Mouse (Mus musculus): ENCODE data around the gene Ankrd22. TPM values are rescaled to one million over a fixed set of nuclear protein-coding genes. Genes with fewer than 3 reads are reported as not detected.
"Not testable (repeated sequence)": the region's sequence is repeated elsewhere in the genome, so short reads cannot be mapped to it uniquely, and the experiment has no call there.

Ankrd22 gene
- total RNA-seq (2021) = not detected
- long read RNA-seq, experiment 1 = 0 reads
- long read RNA-seq, experiment 2 = 0 reads

DNA sequence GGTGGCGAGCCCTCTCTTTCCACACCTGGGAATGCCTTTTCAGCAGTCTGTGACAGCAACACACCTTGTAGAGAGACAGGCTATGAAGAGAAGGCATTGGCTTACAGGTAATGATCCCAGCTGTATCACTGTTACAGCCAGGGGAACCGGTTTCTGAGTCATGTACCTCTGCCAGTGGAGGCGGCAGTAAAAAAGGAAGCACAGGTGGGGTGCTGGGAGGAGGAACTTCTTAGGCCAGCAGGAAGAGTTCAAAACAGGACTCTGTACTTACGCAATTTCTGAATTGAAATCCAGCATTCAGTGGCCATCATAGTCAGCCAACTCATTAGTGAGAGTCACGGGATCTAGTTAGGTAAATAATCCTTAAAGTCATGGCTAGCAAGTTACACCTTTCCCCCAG lies at the start of gene Ankrd22:
TSS of gene Ankrd22 (minus strand) at position 163 of the 400 bp plus-strand sequence.
- DNase-seq (ENCODE audit: low spot score) = no peak

DNA sequence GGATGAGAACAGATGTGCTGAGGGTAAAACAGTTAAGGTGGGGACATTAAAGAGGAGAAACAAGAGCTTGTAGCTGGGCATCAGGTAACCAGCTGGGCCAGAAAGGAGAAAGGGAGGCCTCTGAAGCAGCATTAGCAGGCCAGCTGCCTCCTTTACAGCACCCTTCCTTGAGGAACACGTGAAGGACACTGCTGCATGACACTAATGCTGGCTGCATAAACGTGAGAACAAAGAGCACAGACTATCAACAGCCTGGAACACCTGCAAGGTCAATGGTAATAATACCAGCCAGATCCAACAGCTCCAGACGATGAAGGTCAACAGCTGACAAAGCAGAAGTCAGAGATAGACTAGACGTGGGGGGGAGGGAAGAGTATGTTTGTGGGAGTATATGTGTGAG lies 48.3 kb upstream of the Ankrd22 start:
- no peak for DNase-seq (ENCODE audit: low spot score)

DNA sequence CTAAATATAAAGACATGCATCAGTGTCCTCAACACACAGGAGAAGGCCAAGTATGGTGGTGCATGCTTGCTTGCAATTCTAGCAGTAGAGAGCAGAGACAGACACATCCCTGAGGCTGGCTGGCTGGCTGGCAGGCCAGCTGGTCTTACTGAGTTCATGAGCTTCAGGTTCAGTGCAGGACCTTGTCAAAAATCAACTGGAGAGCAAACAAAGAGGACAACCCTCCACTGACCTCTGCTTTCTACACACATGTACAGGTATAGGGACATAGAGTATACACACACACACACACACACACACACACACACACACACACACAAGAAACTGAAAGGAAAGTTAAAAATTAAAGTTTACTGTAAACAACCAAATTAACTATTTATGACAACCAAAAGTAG lies 47.4 kb upstream of the Ankrd22 start:
- no peak for DNase-seq (ENCODE audit: low spot score)

DNA sequence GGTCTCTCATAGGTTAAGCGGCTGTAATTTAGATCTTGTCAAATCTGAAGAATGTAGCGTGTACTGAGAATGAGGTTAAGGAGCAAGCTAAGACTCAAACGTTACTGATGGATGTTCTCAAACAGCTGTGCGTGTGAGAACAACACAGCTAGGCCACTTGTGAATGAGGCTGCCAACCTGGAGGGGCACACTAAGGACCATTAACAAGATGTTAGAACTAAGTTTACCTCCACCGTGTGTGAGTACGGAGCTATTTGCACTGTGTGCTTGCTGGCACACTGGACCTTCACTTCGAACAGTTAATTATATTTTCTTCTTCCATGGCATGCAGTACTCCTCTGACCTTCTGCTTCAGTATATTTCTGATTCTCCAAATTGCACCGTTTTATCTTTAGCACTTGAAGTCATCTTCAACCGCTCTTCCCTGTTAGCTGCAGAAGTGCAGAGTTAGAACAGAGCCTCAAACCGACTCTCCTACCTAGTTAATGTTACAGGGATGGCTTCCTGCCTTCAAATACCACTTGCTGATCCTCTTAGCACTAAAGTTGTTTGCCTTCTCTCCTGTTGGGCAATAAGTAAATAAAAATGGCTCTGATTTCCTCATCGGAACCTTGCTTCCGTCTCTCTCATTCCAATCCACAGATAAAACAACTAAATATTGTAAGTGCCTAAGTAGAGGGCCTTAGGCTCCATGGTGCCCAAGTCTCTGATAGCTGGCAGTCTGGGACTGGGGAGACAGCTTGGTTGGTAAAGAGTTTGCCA lies 46.8 kb upstream of the Ankrd22 start:
- no peak for DNase-seq (ENCODE audit: low spot score)

DNA sequence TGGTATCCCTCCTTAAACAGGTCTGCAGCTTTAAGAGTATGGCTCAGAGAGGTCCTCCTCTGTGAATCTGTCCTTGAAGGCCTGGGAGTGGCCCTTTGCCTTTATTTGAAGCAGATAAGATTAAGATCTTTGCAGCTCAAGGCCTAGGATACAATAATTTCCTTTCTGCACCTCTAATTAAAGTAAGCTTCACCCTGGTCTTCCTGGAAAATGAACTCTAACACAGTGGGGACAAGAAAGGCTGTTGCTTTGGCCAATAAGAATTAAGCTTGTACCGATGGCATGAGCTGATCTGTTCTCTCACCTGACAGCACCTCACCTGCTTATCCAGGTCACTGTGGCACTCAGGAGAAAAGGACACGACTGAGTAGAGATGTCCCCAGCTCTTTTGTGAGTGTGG lies 45.0 kb upstream of the Ankrd22 start:
- DNase-seq (ENCODE audit: low spot score) = no peak

DNA sequence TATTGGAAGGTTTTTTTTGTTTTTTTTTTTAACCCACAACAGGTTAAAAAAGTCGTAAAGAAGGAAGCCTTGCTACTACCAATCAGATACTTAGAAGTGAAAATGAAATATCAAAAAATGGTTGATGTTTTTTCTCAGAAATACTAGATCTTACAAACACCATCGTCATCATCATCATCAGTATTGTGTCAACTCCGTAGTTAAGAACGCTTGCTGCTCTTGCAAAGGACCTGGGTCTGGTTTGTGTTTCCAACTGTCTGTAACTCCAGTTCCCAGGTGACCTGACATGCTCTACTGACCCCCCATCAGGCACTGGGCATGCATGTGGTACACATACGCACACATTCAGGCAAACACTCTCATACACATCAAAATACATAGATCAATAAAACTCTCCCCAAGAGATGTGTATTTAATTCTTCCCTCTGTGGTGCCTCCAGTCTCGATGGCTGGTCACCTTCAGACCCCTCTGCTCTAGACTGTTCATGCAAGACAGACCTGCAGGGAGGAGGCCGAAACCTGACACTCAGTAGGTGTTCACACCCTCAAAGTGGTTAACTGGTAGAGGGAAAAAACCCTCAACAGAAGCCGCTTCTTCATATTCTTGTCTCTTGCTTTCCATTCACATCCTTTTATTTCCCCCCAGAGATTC lies 44.2 kb upstream of the Ankrd22 start:
- DNase-seq (ENCODE audit: low spot score) = no peak

DNA sequence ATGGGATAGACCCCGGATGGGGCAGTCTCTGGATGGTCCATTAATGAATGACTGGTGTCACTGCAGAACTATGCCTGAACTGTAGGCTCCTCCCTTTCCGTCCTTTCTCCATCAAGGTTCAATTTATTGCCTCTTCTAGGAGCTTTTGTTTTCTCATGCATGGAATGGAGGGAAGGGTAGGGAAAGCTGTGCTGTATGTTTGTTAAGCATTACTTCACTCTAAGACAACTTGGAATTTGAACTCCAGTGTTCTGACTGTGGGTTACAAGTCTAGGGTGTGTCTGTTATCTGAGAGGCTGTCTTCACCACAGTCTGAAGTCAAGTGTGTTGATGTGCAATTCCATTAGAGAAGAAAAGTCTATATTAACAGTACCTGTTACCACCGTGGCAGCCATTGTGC lies 43.2 kb upstream of the Ankrd22 start:
- DNase-seq (ENCODE audit: low spot score) = no peak

DNA sequence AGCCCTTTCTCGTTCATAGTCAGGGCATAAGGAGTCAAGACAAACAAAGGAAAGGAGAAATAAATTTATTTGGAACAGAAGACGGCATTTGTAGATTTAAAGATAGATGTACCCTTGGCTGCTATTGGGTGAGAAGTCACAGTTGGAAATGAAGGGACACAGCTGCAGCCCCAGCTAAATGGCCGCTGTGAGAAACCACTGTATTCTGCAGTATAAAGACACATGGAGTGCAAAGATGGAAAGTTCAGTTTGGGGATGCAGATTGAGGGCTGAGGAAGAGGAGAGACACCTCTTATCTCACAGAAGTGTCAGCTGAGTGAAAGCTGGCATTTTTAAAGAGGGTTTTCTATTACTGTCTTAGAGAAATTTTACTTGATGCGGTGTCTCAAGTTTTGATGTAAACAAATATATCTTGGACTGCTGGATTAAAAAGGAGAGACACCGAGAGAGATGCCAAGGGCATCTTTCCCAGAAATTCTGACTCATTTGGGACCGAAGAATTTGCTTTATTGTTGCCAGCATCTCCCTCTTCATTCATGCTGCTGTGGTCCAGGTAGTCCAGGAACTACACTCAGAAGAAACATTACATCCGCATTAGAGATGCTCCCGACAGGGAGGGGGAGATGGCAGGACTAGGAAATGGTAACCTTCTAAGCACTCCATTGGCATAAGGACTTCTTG lies 41.0 kb upstream of the Ankrd22 start:
- DNase-seq (ENCODE audit: low spot score) = peak; percentile 35

DNA sequence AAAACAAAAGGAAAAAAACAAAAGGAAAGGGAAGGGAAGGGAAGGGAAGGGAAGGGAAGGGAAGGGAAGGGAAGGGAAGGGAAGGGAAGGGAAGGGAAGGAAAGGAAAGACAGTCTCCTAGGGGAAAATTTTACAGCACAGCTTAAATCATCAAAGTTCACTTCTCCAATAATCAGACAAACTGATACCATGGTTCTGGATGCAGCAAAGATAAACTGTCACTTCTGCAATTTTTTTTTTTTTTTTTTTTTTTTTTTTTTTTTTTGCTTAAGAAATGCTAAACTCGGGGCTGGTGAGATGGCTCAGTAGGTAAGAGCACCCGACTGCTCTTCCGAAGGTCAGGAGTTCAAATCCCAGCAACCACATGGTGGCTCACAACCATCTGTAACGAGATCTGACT lies 40.3 kb upstream of the Ankrd22 start:
- DNase-seq (ENCODE audit: low spot score) = not testable (repeated sequence)

DNA sequence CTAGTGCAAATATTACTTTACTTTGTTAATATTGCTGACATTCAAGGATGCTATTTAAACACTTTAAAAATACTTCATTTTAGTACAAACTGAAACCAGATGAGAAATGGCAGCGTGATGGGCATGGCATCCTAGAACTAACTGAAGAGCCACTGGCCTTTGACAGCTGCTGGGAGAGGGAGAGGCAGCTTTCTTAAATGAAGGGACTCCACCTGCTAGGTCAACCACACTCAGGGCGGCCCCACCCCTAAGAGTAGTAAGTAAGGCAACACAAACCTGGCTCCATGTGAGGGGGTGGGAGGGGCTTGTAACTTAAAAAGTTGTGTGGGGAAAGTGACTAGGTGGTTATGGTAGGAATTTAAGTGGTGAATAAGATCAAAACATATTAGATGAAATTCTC lies 36.8 kb upstream of the Ankrd22 start:
- no peak for DNase-seq (ENCODE audit: low spot score)

DNA sequence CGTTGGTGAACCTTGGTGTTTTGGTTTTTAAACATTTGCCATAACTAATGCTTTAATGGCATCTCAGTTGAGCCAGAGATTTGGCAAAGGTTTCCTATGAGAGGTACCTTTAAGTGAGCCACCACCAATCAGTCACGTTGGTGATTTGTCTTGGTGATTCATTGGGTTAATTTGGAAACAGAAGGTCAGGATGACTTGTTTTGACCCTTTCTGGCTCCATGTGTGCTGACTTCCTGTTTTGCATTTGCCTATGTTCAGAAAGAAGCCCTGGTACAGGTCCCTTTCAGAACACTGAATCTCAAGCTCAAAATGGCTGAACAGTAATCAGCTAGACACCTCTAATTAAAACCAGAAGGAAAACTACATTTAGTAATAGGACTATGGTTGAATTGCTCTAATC lies 33.6 kb upstream of the Ankrd22 start:
- no peak for DNase-seq (ENCODE audit: low spot score)

DNA sequence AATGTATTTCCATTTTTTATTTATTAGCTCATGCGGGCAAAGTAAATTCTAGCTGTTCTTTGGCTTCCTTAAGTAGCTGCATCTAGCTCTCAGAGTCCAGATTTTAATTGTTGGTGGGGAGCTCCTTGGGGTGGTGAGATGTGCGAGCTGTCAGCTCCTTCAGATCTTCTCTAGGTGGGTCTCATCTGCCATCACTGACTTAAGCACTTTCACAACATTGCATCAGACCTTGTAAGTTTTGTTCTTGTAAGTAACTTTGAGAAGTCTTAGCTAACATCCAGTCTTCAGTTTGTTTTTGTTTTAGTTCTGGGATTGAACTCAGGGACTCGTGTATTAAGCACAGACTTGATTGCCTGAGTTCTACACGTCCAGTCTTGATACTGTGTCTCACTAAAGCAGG lies 33.0 kb upstream of the Ankrd22 start:
- no peak for DNase-seq (ENCODE audit: low spot score)

DNA sequence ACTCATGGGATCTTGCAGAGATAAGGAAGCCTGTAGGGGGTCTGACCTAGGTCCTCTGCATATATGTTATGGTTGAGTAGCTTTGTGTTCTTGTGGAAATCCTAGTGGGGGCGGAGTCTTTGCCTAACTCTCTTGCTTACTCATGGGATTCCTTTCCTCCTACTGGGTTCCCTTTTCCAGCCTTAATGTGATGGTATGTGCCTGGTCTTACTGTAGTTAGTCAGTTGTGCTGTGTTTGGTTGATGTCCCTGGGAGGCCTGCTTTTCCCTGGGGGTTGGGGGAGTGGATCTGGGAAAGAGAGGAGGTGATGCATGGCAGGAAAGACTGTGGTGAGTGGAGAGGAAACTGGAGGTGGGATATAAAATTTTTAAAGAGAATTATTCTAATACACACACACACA lies 32.2 kb upstream of the Ankrd22 start:
- DNase-seq (ENCODE audit: low spot score) = no peak

DNA sequence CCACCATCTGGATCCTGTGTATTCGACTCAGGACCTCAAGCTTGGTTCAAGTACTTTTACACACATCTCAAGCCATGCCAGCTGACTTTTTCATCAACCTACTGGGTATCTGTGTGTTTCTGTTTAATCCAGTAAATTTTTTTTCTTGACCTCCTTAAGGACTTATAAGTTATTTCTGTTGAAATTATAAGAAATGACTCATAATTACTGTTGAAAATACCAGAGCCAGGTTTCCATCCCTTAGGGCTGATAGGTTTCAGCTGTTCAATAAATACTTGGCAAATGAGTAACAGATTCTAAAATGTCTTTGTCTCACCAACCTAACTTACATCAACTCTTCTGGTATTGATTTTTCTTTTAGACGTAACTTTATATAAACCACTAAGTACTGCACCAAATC lies 29.2 kb upstream of the Ankrd22 start:
- DNase-seq (ENCODE audit: low spot score) = no peak

DNA sequence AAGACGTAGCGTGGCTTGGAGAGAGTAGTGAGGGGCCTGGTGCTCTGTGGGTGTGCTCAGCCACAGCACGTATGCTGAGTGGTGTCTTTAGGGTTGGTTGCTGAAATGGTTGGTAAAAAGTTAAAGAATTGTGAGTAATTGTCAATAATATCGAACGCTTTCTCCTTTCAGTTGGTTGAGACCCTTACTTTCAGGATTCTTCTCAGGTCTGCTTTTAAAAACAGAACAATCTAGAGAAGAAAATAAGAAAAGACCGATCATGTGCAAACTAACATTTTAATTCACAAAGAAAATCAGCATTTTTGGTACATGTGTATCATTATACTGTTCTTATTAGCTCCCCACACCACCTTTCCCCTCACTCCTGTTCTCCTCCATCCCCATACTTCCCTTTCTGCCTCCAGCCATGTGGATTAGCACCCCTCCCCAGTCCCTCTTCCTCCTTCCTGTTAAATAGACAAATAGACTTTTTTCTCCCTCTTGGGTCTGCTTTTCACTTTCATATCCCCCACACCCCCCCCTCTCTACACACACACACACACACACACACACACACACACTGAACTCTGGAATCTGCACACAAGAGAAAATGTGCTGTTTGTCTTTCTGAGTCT lies 28.4 kb upstream of the Ankrd22 start:
- no peak for DNase-seq (ENCODE audit: low spot score)

DNA sequence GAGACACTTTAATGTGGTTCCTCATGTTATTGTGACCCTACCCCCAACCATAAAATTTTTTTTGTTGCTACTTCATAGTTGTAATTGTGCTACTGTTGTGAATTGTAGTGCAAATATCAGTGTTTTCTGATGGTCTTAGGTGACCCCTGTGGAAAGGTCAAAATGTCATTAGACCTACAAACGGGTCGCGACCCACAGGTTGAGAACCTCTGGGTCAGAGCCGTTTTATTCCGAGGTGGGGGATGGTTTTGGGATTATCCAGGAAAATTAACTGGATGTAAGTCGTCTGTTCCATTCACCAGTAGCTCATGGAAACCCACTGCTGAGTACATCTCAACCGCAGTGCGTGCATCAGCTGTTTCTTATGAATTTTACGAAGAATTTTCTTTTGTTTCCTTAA lies 27.8 kb upstream of the Ankrd22 start:
- DNase-seq (ENCODE audit: low spot score) = no peak

DNA sequence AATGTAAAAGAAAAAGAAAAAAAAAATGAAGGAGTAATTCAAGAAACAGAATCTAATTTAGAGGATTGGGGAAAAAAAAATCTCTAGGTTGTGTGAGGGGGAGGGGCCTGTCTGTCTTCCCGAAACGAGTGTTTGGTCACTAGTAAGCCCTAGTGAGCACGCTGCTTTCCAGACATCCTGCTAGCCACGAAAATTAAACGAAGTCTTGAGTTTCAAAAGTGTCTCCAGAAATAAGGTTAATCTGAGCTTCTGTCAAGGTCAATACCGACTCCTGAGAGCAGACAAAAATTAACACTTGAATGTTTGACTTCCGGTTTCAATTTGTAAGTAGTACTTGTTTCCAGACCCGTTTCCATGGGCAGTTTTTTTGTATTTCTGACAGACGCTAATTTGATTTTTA lies 27.3 kb upstream of the Ankrd22 start:
- peak; percentile 17 for DNase-seq (ENCODE audit: low spot score)

DNA sequence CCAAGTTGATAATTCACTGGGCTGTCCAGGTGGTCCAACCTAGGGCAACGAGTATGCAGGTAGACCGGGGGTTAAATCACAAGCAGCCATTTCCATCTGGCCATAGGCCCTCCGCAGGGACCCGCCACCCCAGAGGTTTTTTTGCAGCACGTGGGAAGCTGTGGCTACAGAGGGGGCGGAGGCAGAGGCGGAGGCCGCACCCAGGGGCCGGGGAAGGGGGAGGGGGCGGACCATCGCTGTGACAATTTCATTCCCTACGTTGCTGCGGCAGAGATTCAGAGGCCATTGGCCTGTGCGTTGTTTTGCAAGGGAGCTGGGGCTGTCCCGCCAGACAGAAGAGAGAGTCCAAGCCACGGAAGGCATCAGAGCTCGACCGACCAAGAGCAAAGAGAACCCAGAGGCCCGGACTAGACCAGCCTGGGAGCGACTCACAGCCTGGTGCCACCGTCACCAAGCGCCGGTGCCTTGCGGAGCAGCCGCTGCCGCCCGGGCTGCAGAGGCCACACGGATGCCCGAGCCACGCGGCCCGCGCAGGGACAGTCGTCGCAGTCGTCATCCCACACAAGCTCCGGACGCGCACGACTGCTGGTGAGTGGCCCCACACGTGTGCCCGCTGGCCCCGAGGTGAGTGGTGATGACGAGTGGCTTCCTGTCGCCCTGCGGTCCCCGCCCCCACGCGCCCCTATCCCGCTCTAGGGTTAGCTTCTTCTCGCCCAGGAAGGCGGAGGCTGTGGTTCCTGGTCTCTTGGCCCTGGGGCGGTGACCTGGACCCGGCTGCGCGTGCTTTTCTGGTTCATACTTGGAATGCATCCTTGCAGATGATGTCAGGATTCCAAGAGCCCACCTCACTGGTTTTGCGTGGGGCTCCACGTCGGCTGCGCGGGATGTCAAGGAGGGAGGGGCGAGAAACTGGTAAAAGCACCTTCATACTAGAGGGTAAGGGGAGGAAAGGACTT lies 26.4 kb upstream of the Ankrd22 start, which contains the start of gene Stambpl1:
TSS of gene Stambpl1 (plus strand) at position 222 of the 956 bp plus-strand sequence.
- peak; percentile 43 for DNase-seq (ENCODE audit: low spot score)

DNA sequence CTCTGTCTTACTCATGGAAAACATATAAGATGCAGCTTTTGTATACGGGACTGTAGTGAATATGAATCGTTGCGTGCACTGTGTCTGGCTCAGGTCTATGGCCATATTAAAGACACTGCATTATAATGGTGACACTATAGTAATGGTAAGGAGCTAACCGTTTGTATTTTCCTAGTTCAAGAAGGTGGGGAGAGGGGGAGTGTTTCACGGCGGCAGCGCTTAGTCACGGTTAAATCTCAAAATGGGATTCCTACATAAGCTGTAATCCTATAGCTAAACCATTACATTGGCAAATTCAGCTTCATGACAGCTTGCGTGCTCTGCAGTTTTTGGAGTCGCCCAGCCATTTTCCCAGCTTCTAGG lies 25.8 kb upstream of the Ankrd22 start:
- no peak for DNase-seq (ENCODE audit: low spot score)

DNA sequence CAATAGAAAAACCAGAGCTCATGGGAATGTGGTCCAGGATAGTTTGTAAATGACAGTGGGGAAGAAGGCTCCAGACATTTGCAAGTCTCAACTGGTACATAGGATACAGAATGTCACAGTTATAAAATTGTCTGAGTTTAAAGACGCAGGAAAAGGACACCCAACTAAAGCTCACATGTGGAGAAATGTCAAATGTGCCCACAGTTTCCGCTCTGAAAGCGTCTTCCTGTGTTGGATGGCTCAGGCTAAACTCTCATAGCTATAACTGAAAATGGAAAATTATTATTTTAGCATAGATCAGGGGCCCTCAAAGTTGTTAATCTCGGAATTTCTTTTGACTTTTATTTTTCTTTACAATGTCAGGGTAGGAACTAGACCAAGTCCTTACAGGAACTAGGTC lies 21.0 kb upstream of the Ankrd22 start:
- no peak for DNase-seq (ENCODE audit: low spot score)

DNA sequence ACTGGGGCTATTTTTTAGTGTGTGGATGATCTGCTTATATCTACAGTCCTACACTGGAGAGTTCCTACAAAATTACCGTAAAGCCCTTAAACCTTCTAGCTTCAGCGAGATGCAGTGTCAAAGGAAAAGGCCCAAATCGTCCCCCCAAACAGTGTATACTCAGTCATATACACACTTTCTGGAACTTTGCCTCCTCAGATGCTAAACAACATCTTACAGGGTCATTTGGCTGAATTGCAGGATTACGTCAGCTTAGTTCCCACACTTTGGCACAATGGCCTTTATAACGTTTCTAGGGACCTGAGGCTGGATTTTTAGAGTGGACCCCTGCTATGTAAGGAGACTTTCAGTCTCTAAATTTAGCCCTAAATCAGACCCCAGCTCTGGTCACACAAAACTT lies 16.6 kb upstream of the Ankrd22 start:
- DNase-seq (ENCODE audit: low spot score) = no peak
